Mouse (Mus musculus): ENCODE data around the gene Erlin1.

The Erlin1 gene

DNA sequence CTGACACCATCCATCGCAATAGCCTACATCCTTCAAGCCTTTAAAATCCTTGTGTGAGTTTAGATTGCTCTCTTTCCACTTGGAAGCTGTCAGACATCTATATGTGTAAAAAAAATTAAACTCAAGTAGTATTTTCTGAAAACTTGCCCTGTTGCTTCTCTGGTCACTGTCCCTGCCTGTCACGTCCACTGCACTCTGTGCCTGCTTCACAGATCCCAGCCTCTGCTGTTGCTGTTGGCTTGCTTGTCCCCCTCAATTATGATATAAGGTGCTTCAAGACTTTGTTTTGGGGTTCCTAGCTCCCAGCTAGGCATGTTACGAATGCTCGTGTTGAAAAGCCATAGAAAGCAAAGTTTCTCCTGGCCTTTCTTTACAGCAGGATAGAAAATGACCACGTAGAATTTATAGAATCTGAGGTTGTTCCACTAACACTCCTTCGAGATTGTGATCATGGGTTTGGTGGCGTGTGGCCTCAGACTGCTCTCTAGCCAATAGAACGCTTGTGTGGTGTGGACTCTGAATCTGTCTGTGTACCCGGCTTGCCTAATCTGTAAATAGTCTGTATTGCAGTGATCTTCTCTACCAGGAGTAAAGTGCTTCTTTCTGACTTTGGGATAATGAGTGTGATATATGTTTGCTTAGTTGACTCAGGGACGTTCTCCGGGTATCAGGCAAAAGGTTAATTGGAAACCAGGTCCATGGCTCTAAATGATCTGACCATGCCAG, 70.6 kb downstream of the Erlin1 start:
- DNase-seq (ENCODE audit: low spot score in 2 of 2), result no peak

GRCm38 (mm10) chr19:43998101-43998500, 71.5 kb downstream of the Erlin1 start:
- DNase-seq (ENCODE audit: low spot score in 2 of 2), result no peak

GRCm38 (mm10) chr19:43995427-43995826, 74.2 kb downstream of the Erlin1 start:
- no peak for DNase-seq (ENCODE audit: low spot score in 2 of 2)

DNA sequence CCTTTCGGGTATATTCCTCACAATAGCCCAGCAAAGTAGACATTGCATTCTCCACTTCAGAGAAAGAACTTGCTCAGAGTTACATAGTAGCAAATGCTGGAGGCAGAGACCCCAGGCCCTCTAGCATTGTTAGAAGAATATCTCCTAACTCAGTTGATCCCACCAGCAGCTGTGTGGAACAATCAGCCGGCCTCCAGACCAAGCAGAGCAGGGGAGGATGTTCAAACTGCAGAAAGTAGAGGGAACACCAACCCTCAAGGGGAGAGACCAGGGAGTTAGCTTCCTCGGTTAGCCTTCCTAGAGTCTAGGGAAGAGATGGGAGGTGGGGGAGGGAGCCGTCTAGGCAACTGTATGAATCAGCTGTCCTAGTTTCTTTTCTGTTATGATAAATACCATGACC, 77.1 kb downstream of the Erlin1 start:
- DNase-seq (ENCODE audit: low spot score in 2 of 2), result no peak

DNA sequence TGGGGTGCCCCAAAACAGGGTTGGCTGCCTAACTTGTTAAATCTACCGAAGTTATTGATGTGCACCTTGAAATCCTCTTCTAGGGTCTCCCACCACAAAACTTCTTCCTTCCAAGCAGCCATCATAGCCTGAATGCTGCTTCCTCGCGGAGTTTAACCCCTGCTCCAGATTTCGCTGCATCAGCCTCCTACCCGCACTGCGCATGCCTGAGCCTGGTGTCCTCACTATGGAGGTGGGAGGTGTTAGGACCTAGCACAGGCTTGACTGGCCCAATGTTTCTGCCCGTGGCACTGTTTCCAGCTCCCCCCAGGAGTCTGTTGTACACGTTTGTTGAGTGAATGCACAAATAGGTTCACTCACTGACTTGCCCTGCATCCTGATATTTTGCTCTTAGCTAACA, 79.2 kb downstream of the Erlin1 start:
- no peak for DNase-seq (ENCODE audit: low spot score in 2 of 2)

DNA sequence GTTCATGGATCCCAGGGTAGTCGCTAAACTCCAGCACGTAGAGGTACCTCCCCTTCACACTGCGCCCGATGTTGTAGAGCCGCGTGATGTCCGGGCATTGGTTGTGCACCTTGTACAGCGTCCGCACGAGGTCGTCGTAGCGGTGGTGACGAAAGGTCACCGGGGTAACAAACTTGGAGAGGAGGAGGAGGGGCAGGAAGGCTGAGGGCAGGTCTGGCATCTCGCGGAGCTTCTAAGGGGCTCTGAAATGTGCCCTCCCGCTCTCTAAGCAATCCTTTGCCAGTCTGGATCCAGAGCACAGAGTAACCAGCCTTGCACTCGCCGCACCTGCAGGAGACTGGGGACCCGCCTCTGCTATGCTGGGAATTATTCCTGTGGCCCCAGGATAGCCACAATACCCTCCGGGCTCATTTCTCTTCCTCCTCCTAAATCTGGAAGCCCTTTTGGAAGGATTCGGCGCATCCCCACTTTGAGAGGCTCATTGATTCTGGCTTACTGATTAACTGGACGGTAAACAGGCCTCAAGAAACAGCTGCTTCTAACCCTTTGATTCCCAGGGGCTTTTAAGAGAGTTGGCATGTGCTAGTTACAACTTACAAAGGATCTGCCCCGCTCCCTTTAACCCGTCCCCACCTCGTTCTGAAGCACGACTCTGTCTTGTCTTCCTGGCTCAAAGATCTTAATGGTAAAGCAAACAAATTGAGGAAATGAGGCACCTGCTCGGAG, 83.4 kb downstream of the Erlin1 start, which contains the start of gene Cpn1:
Cpn1 (minus strand) TSS at position 488 of the 726 bp plus-strand sequence.
- no peak for DNase-seq (ENCODE audit: low spot score in 2 of 2)
